Mouse (Mus musculus): ENCODE measurements around the gene Foxp2.

DNA sequence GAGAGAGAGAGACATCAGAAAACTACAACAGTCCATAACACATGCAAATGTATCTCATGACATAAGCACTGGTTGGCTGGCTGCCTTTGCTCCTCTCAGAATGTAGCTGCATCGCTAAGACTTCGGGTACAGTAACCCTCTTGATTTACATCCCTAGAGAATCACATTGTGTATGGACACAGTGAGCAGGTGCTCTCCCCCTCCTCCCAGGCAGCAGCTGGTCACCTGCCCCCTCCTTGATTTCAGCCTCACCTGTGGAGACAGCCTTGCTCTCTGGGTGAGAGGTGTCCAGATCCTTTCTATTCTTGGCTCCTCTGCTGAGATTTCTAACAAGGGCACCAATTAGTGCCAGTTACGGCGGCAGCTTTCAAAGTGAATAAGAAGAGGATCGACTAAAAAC, 409.5 kb downstream of the Foxp2 start:
- TF ChIP-seq CTCF (IDR thresholded peaks at IDR 0.05; ENCODE audit: borderline replicate concordance, insufficient read depth, low read depth, low read length) (no peak), POLR2A (IDR thresholded peaks at IDR 0.05; ENCODE audit: borderline replicate concordance, insufficient read depth, low read length) (no peak)

All from cerebellum, adult 2 months (tissue).